Mouse (Mus musculus) v-Abl transformed pro-B cells (cell line): ENCODE measurements around the gene Khk.

Experiments used
- in situ Hi-C, 2 experiments: fragments of 400-800 bp; cut with MboI; formaldehyde crosslinking; loops; one replicate each; pipeline ENCODE4 v1.15.1; 2025; ENCODE audit not compliant: unreplicated experiment in 2 of 2

Gene Khk

DNA sequence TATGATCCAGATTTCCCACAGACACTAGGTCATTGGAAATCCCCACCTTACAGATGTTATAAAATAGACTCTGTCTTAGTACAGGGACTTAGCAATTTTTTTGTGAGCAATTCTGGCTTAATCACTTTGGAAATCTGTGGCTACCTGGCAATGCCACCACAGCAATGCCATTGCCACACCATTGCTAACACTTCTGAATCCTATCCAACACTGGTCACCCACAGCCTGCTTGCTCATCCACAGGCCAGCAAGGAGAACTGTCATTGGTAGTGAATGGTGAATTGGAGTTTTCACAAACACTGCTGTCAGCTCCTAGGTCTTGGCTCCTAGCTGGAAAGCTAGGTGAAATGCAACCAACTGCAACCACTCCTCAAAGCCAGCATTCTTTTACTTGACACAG, 10.8 kb upstream of the Khk start:
- in situ Hi-C loops: loop anchor here (10.0 kb wide), 2 partner anchors 206 to 226 kb away; no protein-coding TSS in a partner anchor

DNA sequence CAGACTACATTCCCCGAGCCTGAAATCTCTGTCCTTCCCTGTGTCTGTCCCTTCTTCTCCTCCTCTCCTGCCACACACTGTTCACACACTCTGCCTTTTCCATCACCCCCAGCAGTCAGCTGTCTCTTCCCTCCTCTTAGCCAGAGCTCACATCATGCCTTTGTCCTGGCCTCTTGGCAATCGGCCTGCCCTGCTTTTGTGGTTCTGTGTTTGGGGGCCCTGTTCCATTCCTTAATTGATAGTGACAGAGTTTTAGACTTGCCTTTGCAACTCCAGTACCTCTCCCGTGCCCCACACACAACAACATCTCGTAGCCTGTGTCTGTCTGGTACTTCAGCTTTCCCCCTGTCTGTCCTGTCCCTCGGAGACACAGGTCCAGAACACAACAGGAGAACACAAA, 9.1 kb upstream of the Khk start:
- in situ Hi-C loops: loop anchor here (10.0 kb wide), 2 partner anchors 207 to 227 kb away; no protein-coding TSS in a partner anchor

DNA sequence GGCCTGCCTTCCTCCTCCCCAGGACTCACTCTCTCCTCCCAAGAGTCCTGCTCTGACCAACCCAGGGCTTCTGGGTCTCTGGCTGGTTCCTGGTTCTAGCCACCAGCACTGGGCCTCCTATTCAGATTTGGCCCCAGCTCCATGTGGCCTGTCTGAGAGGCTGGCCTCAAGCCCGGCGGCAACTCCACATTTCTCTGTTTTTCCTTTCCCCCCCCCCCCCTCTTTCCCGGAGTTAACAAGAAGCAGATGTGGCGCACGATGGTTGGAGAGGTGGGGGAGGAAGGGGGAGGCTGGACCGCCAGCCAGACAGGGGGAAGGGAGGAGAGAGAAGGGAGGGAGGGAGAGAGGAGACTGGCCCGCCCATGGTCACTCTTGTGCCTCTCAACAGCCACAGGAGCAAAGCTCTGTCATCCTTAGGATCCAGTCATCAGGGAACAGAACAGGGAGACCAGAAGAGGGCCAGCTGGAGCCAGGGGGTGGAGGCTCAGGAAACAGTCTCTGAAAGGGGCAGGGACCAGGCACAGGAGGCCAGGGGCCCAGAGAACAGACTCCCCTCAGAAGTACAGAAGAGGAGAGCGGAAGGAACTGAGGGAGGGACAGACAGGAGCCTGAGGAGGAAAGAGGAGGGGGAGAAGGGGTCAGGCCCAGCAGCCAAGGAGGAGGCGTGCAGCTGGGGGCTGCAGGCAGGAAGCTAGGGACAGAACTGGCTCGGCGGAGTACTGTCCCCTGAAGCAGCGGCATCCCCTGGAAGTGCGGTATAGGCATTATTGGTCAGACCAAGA, 8.0 kb upstream of the Khk start, which contains the start of gene Emilin1:
Emilin1 (plus strand) TSS at position 343 of the 782 bp plus-strand sequence.
- in situ Hi-C loops: loop anchor here (10.0 kb wide), 2 partner anchors 208 to 228 kb away; no protein-coding TSS in a partner anchor

DNA sequence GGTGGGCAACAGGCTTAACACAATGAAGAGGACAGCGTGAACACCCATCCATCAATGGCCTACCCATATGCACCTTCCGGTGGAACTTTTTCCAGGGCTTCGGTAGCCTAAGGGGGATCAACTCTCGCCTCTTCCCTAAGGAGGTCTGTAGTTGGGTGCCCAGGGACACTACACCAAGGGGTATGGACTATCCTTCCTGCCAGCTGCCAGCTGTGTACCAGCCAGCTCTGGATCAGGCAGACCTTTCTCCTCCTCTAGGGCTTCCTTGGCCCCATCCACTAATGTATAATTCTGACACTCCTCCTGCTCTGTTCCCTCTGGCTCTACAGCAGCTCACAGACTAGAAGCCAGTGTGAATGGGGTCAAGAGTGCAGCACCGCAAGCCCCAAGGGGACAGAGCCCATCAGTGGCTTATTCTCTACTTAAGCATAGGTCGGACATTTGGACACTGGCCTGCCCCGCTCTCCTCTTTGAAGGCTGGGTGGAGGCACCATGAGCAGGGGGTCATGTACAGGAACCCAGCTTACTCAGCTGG, 7.1 kb upstream of the Khk start:
- in situ Hi-C loops: loop anchor here (10.0 kb wide), 2 partner anchors 209 to 229 kb away; no protein-coding TSS in a partner anchor

DNA sequence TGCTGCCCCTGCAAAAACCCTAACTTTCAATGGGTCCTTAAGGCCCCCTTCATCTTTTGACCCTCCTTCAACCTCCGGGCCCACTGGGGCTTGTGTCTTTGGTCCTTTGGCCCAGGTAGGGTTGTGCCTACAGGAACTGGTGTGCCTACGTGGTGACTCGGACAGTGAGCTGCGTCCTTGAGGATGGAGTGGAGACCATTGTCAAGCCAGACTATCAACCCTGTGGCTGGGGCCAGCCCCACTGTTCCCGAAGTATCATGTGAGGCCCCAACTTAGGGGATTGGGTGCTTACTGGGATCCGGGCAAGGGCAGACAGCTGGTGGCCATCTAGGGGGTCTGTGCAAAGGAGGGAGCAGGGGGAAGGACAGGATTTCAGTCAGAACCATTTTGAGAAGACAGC, 6.4 kb upstream of the Khk start:
- in situ Hi-C loops: loop anchor here (10.0 kb wide), 2 partner anchors 210 to 230 kb away; no protein-coding TSS in a partner anchor

DNA sequence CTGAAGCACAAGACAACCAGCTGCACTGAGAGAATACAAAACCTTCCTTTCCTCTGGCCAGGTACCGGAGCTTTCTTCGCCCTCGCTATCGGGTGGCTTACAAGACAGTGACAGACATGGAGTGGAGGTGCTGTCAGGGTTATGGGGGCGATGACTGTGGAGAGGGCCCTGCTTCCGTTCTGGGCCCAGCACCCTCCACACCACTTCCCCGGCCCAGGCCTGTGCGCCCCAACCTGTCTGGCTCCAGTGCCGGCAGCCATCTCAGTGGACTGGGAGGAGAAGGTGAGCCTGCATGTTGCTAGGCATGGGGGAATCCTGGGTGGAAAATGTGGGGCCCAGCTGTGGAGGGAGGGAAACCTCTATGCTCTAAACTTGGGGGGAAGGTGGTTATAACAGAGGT, 5.8 kb upstream of the Khk start:
- in situ Hi-C loops: loop anchor here (10.0 kb wide), 2 partner anchors 211 to 231 kb away; no protein-coding TSS in a partner anchor

DNA sequence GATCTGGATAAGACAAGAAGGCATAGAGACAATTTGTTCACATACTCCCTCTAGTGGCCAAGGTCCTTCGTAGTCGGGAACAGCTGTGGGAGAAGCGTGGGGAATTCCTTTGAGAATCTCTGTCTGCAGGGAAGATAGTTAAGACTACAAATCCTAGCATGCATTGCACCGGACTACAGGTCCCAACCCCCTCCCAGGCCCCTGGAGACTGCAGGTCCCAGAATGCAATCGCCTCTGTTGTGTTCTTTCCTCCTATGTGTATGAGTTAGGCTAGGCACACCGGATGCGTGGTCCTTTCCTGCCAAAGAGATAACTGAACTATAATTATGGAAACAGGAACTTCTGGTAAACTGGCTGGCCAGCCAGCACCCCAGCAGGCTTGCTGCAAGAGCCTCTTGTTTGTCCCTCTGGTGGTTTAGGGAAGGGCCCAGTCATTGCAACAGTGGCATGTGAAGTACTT, 5.2 kb upstream of the Khk start:
- in situ Hi-C loops: loop anchor here (10.0 kb wide), 2 partner anchors 211 to 231 kb away; no protein-coding TSS in a partner anchor

DNA sequence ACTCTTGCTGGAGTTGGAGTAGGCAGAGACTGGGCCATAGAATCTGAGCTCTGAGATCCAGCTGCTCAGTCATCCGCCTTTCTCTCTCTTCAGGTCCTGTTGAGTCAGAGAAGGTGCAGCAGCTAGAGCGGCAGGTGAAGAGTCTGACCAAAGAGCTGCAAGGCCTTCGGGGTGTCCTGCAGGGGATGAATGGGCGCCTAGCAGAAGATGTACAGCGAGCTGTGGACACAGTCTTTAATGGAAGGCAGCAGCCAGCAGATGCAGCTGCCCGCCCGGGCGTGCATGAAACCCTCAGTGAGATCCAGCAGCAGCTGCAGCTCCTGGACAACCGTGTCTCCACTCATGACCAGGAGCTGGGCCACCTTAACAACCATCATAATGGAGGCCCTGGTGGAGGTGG, 4.4 kb upstream of the Khk start:
- in situ Hi-C loops: loop anchor here (10.0 kb wide), 2 partner anchors 212 to 232 kb away; no protein-coding TSS in a partner anchor

DNA sequence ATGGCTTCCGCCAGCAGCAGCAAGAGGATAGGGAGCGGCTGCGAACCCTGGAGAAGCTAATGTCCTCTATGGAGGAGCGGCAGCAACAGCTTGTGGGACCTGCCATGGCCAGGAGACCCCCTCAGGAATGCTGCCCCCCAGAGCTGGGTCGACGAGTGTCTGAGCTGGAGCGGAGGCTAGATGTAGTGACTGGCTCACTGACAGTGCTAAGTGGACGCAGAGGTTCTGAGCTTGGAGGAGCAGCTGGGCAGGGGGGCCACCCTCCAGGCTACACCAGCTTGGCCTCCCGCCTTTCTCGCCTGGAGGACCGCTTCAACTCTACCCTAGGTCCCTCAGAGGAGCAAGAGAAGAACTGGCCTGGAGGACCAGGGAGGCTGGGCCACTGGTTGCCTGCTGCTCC, 3.9 kb upstream of the Khk start:
- in situ Hi-C loops: loop anchor here (10.0 kb wide), 2 partner anchors 213 to 233 kb away; no protein-coding TSS in a partner anchor

DNA sequence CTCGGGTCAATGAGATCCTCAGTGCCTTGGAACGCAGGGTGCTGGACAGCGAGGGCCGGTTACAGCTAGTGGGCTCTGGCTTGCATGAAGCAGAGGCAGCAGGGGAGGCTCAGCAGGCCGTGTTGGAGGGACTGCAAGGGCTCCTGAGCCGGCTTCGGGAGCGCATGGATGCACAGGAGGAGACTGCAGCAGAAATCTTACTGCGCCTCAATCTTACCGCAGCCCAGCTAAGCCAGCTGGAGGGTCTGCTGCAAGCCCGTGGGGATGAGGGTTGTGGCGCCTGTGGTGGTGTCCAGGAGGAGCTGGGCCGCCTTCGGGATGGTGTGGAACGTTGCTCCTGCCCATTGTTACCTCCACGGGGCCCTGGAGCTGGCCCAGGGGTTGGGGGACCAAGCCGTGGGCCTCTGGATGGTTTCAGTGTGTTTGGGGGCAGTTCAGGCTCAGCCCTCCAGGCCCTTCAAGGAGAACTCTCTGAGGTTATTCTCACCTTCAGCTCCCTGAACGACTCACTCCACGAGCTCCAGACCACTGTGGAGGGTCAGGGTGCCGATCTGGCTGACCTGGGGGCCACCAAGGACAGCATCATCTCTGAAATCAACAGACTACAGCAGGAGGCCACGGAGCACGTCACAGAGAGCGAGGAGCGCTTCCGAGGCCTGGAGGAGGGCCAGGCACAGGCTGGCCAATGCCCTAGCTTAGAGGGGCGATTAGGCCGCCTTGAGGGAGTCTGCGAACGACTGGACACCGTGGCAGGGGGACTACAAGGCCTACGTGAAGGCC, 3.1 kb upstream of the Khk start:
- in situ Hi-C loops: loop anchor here (10.0 kb wide), 2 partner anchors 213 to 233 kb away; no protein-coding TSS in a partner anchor

DNA sequence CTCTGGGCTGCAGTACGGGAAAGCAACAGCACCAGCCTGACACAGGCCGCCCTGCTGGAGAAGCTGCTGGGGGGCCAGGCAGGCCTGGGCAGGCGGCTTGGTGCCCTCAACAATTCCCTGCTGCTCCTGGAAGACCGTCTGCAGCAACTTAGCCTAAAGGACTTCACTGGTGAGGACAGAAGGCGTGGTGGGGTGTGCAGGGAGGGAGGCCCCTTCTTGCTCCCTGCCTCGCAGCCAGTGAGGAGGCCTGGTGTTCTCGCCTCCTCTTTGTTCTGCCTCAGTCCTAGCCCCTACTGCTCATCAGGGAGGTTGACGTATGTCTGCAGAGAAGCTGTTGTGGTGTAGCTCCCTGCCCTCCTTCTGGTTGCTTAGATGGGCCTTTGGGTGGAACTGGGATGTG, 2.5 kb upstream of the Khk start:
- in situ Hi-C loops: loop anchor here (10.0 kb wide), 2 partner anchors 214 to 234 kb away; no protein-coding TSS in a partner anchor

DNA sequence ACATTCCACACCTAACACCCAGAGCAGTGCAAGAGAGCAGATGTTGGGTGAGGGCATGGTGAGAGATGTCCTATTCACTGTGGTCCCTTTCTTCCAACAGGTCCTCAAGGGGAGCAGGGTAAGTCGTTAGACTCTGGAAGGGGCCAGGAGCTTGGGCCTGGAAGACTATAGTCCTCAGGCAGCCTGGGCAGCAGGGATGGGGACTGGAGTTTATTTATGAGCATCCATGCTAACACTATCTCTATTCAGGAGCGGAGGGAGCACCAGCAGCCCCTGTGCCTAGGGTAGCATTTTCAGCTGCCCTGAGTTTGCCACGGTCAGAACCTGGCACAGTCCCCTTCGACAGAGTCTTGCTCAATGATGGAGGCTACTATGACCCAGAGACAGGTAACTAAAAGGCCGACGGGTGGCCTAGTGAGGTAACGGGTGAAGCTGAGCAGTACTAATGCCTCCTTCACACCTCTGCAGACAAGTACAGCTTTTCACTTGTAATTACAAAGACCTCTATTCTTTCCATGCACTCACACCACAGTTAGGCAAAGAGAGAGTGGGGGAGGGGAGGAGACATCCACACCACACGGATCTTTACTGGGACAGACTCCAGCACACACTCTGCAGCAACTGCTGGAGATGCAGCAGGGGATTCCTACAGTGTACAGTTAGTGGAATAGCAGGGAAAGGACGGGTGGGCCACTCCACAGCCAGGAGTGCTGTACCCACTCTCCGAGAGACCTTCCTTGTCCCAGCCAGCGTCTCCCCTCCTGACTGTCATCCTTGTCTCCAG, 1.2 kb upstream of the Khk start:
- in situ Hi-C loops: loop anchor here (5.0 to 10.0 kb wide), 3 partner anchors 108 to 235 kb away; partner anchors contain the start of gene Mapre3 (in 1 of the 2)

DNA sequence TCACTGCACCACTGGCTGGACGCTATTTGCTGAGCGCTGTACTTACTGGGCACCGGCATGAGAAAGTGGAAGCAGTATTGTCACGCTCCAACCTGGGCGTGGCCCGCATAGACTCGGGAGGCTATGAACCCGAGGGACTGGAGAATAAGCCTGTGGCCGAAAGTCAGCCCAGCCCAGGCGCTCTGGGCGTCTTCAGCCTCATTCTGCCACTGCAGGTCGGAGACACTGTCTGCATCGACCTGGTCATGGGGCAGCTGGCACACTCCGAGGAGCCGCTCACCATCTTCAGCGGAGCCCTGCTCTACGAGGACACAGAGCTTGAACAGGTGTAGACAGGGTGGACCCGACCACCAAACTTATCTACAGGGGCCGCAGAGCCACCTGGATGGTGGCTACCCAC, 610 bp upstream of the Khk start:
- in situ Hi-C loops: loop anchor here in 1 of 2 experiments (5.0 kb wide), 1 partner anchor 108 kb away; the partner anchor contains the start of gene Mapre3

DNA sequence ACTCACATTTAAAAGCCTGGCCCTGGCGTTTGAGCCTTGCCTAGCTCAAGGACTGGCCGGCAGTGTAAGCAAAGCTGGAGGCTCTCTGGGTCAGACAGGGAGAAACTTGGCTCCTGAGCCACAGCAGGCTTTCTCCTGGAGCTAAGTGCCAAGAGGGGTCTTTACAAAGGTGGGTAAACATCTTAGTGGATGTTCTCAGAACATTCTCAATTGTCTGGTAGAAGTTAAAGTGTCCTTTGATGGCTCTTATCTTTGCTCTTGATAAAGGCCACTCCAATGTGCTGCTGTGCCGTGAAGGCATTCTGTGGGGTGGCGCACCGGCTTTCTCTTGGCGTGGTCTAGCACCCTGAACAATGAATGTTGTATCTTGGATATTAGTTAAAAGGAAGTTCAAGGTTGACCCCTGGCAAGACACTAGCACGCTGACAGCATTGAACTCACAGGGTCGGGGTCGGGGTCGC, 1.4 kb downstream of the Khk start:
- in situ Hi-C loops: loop anchor here in 1 of 2 experiments (5.0 kb wide), 1 partner anchor 110 kb away; the partner anchor contains the start of gene Mapre3

DNA sequence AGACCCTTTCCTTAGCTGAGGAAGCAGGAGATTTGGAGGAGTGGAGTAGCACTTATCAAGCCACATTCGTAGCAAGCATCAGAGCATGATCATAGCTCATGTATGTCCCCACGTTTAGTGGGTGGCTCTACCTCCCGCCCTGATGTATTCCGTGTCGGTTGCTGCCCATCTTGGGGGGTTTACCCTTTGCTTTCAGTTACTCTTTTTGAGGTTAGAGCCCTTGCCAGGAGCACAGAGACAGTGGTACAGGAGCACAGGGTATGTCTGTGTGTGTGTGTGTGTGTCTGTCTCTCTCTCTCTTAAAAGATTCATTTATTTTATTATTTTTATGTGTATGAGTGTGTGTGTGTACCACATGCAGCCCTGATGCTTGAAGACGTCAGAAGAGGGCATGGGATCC, 1.9 kb downstream of the Khk start:
- in situ Hi-C loops: loop anchor here in 1 of 2 experiments (5.0 kb wide), 1 partner anchor 111 kb away; the partner anchor contains the start of gene Mapre3

DNA sequence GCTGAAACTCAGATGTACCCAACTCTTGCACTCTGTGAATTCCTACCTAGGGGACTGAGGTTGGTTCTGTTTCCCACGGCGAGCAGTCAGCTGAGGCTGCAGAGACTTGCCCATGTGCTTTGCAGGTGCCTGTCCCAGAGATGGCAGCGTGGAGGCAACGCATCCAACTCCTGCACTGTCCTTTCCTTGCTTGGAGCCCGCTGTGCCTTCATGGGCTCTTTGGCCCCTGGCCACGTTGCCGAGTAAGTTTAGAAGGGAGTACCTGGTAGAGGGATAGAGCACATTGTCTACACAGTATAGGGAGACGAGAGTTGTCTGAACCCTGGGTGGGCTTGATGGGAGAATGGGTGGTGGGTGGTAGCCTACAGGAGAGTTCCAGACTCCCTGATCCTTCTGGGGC, 3.4 kb downstream of the Khk start:
- in situ Hi-C loops: loop anchor here in 1 of 2 experiments (5.0 kb wide), 1 partner anchor 112 kb away; the partner anchor contains the start of gene Mapre3

DNA sequence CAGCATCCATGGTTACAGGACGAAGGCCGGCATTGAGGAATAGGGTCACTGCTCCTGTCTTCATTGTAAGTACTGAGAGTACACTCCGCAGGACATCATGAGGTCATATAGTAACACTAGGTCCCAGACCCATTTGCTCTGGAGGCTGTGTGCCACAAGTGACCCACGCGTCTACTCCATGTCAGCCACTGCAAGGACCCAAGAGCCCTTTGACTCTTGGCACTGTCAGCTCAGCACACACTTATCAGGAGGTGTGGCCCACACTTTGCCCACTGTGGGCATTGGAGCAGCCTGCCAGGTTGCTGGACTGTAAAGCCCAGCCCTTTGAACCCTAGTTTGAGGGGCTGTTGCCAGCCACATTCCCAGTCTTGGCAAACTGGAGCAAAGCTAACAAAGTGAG, 4.0 kb downstream of the Khk start:
- in situ Hi-C loops: no loop called here

DNA sequence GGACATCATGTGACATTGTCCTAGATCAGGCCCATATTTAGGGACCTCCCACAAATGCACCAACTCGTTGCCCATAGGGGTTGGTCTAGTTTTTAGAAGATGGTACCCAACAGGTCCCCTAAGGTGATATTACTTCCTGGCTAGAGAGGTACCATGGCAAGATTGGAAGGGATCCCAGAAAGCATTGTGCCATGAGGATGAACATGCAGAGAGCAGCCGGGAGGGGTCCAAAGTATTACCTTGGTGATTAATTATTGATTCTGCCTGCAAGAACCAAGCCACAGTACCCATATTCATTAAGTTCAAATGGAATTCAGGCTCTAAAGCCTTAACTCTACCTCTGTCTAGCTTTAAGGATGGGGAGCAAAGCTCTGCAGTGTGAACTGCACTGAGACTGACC, 4.8 kb downstream of the Khk start:
- in situ Hi-C loops: no loop called here

DNA sequence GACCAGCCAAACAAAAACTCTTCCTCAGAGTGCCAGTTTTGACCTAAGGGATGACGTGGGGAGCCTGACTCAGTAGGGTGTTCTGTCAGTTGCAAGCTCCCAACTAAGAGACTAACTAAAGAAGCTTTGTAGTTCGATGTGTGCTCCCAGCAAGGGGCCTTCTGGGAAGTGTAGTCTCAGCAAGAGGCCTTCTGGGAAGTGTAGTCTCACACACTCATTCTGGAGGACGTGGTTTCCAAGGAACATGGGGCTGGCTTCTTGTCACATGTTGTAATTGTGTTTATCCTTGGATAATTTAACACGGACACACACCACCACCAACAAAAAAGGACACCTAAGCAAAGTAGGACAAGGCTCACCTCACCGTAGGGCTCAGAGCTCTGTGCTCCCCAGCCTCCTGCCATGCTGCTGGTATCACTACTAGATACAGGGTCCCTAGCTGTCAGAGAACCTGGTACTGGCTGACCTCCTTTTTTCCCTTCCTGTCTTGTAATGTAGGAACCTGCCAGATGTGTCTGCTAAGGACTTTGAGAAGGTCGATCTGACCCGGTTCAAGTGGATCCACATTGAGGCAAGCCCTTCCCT, 6.8 kb downstream of the Khk start:
- in situ Hi-C loops: no loop called here
